Mouse (Mus musculus): ENCODE measurements around the gene Adamtsl1. TPM values are rescaled to one million over a fixed set of nuclear protein-coding genes. Genes with fewer than 3 reads are reported as not detected.
A peak's percentile ranks its signal among the peaks of the same experiment; 100 is the strongest.

The Adamtsl1 gene
- total RNA-seq, 2 experiments from 2014 or later = 12.0 to 14.3 TPM

- no peak for DNase-seq
- intact Hi-C loops (cut with DNase I; ENCODE audit: low total_unique reads) = no loop called here
These were observed 822.0 kb downstream of the Adamtsl1 start for GRCm38 (mm10) chr4:86335861-86336415.

GRCm38 (mm10) chr4:86337216-86337765 is 823.3 kb downstream of the Adamtsl1 start:
- intact Hi-C loops (cut with DNase I; ENCODE audit: low total_unique reads) = no loop called here
- no peak for DNase-seq

DNA sequence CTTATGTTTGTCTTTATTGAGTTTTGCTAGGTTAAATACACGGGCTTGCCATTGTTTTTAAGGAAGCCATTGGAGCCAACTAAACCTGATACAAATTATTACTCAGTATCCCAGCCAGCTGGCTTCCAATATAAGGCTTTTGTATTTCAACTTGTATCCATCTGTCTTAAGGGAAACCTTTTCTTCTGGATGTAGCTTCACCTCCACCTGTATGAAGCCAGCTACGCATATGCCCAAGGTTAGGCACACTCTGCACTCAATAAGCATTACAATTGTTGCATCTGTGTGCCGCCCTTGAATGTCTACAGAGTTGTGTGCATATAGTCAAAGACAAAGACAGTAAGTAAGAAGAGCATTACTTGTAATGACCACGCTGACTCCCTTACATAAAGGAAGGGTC is 835.4 kb downstream of the Adamtsl1 start:
- DNase-seq = no peak
- intact Hi-C loops (cut with DNase I; ENCODE audit: low total_unique reads) = no loop called here

- DNase-seq = no peak
- intact Hi-C loops (cut with DNase I; ENCODE audit: low total_unique reads) = no loop called here
These were observed 838.1 kb downstream of the Adamtsl1 start for GRCm38 (mm10) chr4:86352121-86352520.

DNA sequence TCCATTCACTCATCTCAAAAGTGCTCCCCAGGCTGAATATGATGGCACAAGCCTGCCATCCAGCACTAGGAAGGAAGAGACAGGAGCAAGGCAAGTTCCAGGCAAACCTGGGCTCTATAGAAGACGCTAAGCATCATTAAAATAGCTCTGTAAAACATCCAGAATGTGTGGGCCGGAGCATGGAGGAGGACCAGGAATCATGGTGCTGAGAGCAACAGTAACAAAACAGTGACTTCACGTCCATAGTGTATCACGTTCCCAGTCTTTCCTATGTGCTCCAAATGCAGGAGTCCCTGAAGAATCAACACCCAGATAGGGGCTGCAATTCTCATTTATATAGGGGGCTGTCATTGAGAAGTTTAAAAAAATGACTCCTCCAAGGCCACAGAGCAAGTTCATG is 839.6 kb downstream of the Adamtsl1 start:
- DNase-seq = no peak
- intact Hi-C loops (cut with DNase I; ENCODE audit: low total_unique reads) = no loop called here

DNA sequence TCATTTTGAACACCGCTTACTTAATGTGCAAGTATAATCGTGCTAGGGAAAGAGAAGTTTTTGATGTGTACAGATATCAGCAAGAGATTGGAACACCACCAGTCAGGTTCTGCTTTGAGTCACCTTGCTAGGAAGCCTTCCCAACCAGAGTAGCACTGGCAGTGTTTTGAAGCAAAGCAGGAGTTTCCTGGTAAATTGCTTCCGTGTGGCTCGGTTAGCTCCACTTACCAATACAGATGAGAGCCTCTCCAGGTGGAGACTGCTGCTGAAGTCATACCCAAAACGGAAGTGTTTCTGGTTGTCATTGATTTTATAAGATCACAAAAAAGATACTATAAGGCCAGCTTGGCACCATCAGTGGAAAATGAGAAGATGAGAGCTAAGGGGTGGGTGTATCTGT is 845.4 kb downstream of the Adamtsl1 start:
- no peak for DNase-seq
- intact Hi-C loops (cut with DNase I; ENCODE audit: low total_unique reads) = no loop called here

- no peak for DNase-seq
- intact Hi-C loops (cut with DNase I; ENCODE audit: low total_unique reads) = no loop called here
These were observed 855.1 kb downstream of the Adamtsl1 start for GRCm38 (mm10) chr4:86369055-86369454.

GRCm38 (mm10) chr4:86373166-86373565 is 859.2 kb downstream of the Adamtsl1 start:
- DNase-seq = no peak
- intact Hi-C loops (cut with DNase I; ENCODE audit: low total_unique reads) = no loop called here

- no peak for DNase-seq
- intact Hi-C loops (cut with DNase I; ENCODE audit: low total_unique reads) = no loop called here
These were observed 869.2 kb downstream of the Adamtsl1 start for GRCm38 (mm10) chr4:86383124-86383523.

DNA sequence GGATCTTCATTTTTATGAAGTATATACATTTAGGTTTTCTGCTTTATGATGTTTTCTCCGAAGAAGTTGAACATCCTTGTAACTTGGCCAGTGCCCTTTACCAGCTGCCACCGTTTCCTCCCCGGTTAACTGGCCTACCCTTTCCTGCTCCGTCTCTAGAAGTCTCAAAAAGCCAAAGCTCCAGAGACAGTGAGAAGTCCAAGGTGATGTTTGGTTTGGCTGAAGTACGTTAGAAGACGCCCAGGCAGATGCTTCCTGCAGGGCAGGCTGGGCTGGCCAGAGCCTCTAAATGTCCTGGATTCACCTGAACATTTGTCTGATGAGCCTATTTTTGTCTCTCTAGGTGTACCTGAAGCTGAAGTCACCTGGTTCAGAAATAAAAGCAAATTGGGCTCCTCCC is 871.1 kb downstream of the Adamtsl1 start:
- intact Hi-C loops (cut with DNase I; ENCODE audit: low total_unique reads) = no loop called here
- no peak for DNase-seq

- intact Hi-C loops (cut with DNase I; ENCODE audit: low total_unique reads) = no loop called here
- peak; percentile 36 for DNase-seq
These were observed 874.5 kb downstream of the Adamtsl1 start for GRCm38 (mm10) chr4:86388430-86388829.

DNA sequence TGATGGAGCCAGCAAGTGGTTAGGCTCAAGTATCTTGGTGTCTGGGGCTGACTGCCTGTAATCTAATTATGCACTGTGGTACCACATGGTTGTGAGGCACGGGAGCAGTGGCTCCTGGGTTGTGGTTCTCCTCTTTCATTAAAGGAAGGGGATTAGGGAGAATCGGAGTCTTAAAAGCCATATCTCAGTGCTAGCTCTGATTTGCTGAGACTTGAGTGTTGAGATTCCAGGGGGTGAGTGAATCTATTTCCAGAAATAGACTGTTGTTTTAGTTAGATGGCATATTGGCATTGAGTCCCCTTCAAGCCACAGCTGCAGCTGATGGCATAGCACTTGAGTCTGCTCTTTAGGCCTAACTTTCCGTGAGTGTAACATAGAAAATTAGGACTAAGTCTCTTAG is 877.2 kb downstream of the Adamtsl1 start:
- no peak for DNase-seq
- intact Hi-C loops (cut with DNase I; ENCODE audit: low total_unique reads) = no loop called here

DNA sequence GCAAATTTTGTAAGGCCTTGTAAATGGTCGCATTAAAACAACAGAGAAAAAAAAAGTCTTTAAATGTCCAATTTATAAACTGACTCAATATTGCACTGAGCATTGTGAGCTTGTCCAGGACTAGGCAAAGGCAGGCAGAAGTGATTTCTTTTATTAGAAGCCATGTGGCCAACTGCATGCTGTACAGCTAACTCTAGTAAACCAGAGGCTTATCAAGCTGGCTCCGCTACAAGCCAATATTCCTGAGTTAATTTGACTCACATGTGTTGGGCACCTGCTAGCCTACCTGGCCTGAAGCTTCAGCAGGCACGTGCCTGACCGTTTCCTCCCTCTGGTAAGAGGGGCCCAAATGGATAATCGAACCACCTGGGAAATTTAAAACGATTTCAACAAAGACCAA is 881.7 kb downstream of the Adamtsl1 start:
- no peak for DNase-seq
- intact Hi-C loops (cut with DNase I; ENCODE audit: low total_unique reads) = no loop called here

GRCm38 (mm10) chr4:86396672-86397288 is 882.8 kb downstream of the Adamtsl1 start:
- no peak for DNase-seq
- intact Hi-C loops (cut with DNase I; ENCODE audit: low total_unique reads) = no loop called here

DNA sequence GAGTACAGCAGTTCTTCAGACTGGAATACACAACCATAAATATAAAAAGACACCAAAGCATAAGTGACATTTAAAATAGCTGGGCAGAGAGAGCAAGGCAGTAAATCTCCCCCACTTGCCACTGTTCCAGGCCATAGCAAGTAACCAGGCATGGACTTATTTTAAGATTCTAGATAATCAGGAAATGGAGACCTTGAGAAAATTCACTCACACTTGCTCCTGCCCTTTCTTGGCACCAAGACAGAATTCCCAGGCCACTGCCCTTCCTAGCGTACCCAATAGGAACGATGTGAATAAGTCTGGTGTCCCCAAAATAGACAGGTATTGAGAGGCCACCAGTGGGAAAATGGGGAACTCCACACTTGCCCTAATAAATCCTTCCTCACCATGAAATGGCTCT is 883.5 kb downstream of the Adamtsl1 start:
- DNase-seq = no peak
- intact Hi-C loops (cut with DNase I; ENCODE audit: low total_unique reads) = no loop called here

GRCm38 (mm10) chr4:86401116-86401515 is 887.1 kb downstream of the Adamtsl1 start:
- no peak for DNase-seq
- intact Hi-C loops (cut with DNase I; ENCODE audit: low total_unique reads) = no loop called here

DNA sequence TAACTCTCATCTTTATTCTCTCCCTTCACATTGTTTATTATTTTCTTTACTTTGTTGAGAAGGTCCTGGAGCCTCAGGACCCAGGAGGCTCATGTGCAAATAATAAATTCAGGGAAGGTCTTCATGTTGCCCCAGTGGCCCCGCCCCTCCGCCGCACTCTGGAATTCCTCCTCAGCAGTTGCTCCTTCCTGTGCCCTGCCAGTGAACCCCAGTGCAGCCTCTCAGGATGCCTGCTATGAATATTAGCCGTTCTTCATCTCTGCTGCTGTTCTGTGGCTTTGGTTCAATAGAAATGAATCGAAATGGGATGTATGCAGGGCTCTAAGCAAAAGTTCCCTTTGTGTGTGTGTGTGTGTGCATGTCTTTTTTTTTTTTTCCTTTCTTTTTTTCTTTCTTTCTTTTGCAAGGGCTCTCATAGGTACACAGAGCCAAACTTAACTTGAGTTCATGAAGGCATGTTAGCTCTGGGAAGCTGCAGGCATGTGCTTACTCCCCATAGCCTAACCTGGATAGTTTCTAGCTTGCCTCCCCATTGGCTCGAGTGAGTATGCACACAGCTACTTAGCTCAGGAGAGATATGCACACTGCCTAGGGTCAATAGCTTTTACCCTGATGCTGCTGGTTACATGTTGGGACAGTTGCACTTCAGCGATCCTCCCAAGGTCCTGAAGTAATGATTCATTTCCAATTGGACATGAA is 892.7 kb downstream of the Adamtsl1 start:
- DNase-seq = peak; percentile 39
- intact Hi-C loops (cut with DNase I; ENCODE audit: low total_unique reads) = no loop called here

DNA sequence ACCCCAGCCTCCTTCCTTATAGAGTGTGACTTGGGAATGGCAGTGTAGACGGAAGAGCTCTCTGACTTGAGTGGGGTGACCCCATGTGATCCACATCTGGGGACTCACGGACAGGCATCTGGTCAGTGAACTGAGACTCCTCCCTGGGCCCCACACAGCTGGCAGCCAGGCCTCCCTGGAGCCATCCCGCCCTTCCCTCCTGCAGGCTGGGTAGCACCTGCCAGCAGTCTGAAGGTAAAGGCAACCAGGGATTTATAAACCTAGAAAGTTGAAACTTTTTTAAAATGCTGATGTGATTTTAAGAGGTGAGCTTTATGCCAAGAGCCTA is 893.2 kb downstream of the Adamtsl1 start:
- intact Hi-C loops (cut with DNase I; ENCODE audit: low total_unique reads) = no loop called here
- no peak for DNase-seq

DNA sequence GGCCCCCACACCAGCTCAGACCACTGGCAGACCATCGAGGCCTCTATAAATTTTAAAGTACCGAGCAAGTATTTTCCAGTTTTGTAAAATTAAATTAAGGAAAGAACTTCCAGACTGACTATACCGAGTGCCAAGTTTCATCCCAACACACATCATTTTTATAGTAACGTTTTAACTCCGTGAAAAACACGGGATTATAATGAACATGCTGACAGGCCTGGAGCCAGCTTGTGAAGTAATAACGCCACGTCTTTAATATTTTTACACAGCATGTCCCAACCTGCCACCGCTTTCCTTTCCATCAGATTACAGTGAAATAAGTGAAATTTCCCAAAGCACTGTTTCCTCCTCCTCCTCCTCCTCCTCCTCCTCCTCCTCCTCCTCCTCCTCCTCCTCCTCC is 894.4 kb downstream of the Adamtsl1 start:
- intact Hi-C loops (cut with DNase I; ENCODE audit: low total_unique reads) = no loop called here

DNA sequence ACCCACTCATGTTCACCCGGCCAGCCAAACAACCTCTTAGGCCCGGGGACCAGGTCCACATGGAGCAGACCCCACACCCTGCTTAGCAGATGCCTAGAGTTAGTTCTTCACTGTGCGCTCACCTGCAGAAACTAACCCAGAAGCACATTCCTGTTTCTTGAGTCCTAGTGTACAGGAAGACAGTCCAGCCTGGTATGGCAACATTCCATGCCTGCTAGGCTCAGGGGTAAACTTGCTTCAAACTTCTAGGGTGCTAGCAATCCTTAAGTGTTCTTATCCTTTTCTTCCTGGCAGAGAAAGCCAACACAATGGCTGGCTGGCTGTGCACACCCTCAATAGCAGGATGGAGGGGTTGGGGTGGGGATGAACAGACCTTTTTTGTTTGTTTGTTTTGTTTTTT is 897.0 kb downstream of the Adamtsl1 start:
- intact Hi-C loops (cut with DNase I; ENCODE audit: low total_unique reads) = no loop called here
- DNase-seq = no peak

More for the DNA sequence above, 894.4 kb downstream of the Adamtsl1 start:
- no peak for DNase-seq

- no peak for DNase-seq
- intact Hi-C loops (cut with DNase I; ENCODE audit: low total_unique reads) = no loop called here
These were observed 899.4 kb downstream of the Adamtsl1 start for GRCm38 (mm10) chr4:86413388-86413787.
